Mouse (Mus musculus) kidney, adult 9 months (tissue): ENCODE measurements around the gene Kdm4b.
A peak's percentile ranks its signal among the peaks of the same experiment; 100 is the strongest.

Experiments
- DNase-seq: peaks from one replicate; pipeline ENCODE4 v3.0.0; 2022

Gene Kdm4b

GRCm38 (mm10) chr17:56302363-56302996 lies 23.4 kb upstream of the Kdm4b start:
- DNase-seq, result peak; percentile 39

- DNase-seq, result peak; percentile 76
Measured at GRCm38 (mm10) chr17:56303160-56303846, 22.6 kb upstream of the Kdm4b start, which contains the start of gene Uhrf1. Gene Uhrf1, plus strand, starts transcription at chr17:56303321.

GRCm38 (mm10) chr17:56303847-56304586 lies 21.8 kb upstream of the Kdm4b start:
- peak; percentile 96 for DNase-seq

GRCm38 (mm10) chr17:56304718-56305117 lies 21.1 kb upstream of the Kdm4b start:
- no peak for DNase-seq

GRCm38 (mm10) chr17:56305156-56305555 lies 20.7 kb upstream of the Kdm4b start:
- DNase-seq, result no peak

- peak; percentile 51 for DNase-seq
Measured at GRCm38 (mm10) chr17:56305826-56306225, 20.0 kb upstream of the Kdm4b start.

- peak; percentile 75 for DNase-seq
Measured at GRCm38 (mm10) chr17:56308088-56308487, 17.8 kb upstream of the Kdm4b start.

GRCm38 (mm10) chr17:56309191-56309945 lies 16.5 kb upstream of the Kdm4b start:
- no peak for DNase-seq

- no peak for DNase-seq
Measured at GRCm38 (mm10) chr17:56324419-56324818, 1.4 kb upstream of the Kdm4b start.

GRCm38 (mm10) chr17:56326153-56327147 lies 588 bp downstream of the Kdm4b start:
- DNase-seq, result no peak

GRCm38 (mm10) chr17:56329267-56329666 lies 3.4 kb downstream of the Kdm4b start:
- DNase-seq, result no peak

- no peak for DNase-seq
Measured at GRCm38 (mm10) chr17:56330345-56330744, 4.5 kb downstream of the Kdm4b start.

GRCm38 (mm10) chr17:56331256-56331655 lies 5.4 kb downstream of the Kdm4b start:
- DNase-seq, result no peak

GRCm38 (mm10) chr17:56332987-56333386 lies 7.1 kb downstream of the Kdm4b start:
- no peak for DNase-seq

GRCm38 (mm10) chr17:56337190-56337589 lies 11.3 kb downstream of the Kdm4b start:
- DNase-seq, result peak; percentile 85

GRCm38 (mm10) chr17:56337791-56338190 lies 11.9 kb downstream of the Kdm4b start:
- DNase-seq, result no peak

GRCm38 (mm10) chr17:56338909-56339308 lies 13.0 kb downstream of the Kdm4b start:
- peak; percentile 54 for DNase-seq

- no peak for DNase-seq
Measured at GRCm38 (mm10) chr17:56340717-56341116, 14.9 kb downstream of the Kdm4b start.

GRCm38 (mm10) chr17:56343466-56343865 lies 17.6 kb downstream of the Kdm4b start:
- DNase-seq, result no peak

- no peak for DNase-seq
Measured at GRCm38 (mm10) chr17:56345364-56345763, 19.5 kb downstream of the Kdm4b start.

GRCm38 (mm10) chr17:56348128-56348527 lies 22.3 kb downstream of the Kdm4b start:
- DNase-seq, result no peak

- DNase-seq, result no peak
Measured at GRCm38 (mm10) chr17:56348586-56348985, 22.7 kb downstream of the Kdm4b start.
